ENCODE assay signal across 23 mouse cellular contexts in genomic region chrX:99570161-99570560, GRCm38 (mm10).
DNase-seq lines count a peak whose midpoint lies in the region; ATAC-seq and TF ChIP-seq lines count a peak whose summit lies in the region.
"Had no signal": no experiment of that assay in that cellular context is flagged by ENCODE, and none has a peak within 500 bp of the region (broad histone marks: within the 10 kb centered on the region; RNA-seq: fewer than 3 reads in every experiment).

No protein-coding gene starts in this region.

- peak overlapping the region; percentile 18; the same call in 1 of the 2 replicates for H3K27ac ChIP-seq in lung, embryonic 14.5 days (ENCODE audit: low read depth)
- no peak overlapping the region for H3K27ac ChIP-seq in midbrain, embryonic 11.5 days (ENCODE audit: low read depth, low read length)
- no peak overlapping the region for H3K27ac ChIP-seq in midbrain, postnatal 0 days (ENCODE audit: low read depth, low read length)
- H3K27ac ChIP-seq: forebrain, embryonic 10.5 days; forebrain, embryonic 13.5 days; hindbrain, embryonic 12.5 days; hindbrain, embryonic 15.5 days had no signal

- TF ChIP-seq POLR2A in lung, adult 2 months (IDR thresholded peaks at IDR 0.05; ENCODE audit: borderline replicate concordance, extremely low read depth, low read depth, low read length), result no peak

- no peaks in the 10 kb centered on the region for H3K4me1 ChIP-seq in lung, embryonic 14.5 days (ENCODE audit: insufficient read depth)
- 0 out of 2 replicates have a peak, but pooled peaks cover 3% of the 10 kb centered on the region for H3K4me1 ChIP-seq in lung, adult 2 months (ENCODE audit: control insufficient read depth, insufficient read depth, low read length)
- H3K4me1 ChIP-seq in midbrain, embryonic 11.5 days (ENCODE audit: control insufficient read depth, insufficient read depth, low read length), result peaks cover 12% of the 10 kb centered on the region
- H3K4me1 ChIP-seq in midbrain, postnatal 0 days (ENCODE audit: insufficient read depth, low read length), result no peaks in the 10 kb centered on the region

- H3K4me3 ChIP-seq in lung, embryonic 14.5 days (ENCODE audit: low read depth, low read length), result no peak overlapping the region
- H3K4me3 ChIP-seq in lung, adult 2 months (replicated peaks; ENCODE audit: extremely low read depth, low read depth, low read length), result no peak overlapping the region
- H3K4me3 ChIP-seq in midbrain, embryonic 11.5 days (ENCODE audit: low read depth, low read length), result no peak overlapping the region
- H3K4me3 ChIP-seq in midbrain, postnatal 0 days (ENCODE audit: low read depth, low read length), result no peak overlapping the region
- H3K4me3 ChIP-seq: forebrain, embryonic 10.5 days; forebrain, embryonic 13.5 days; hindbrain, embryonic 12.5 days; hindbrain, embryonic 15.5 days had no signal

- no peaks in the 10 kb centered on the region for H3K27me3 ChIP-seq in lung, embryonic 14.5 days (ENCODE audit: insufficient read depth, low read length)
- peaks cover 41% of the 10 kb centered on the region for H3K27me3 ChIP-seq in midbrain, embryonic 11.5 days (ENCODE audit: control insufficient read depth, insufficient read depth, low read length)
- peaks cover 35% of the 10 kb centered on the region; the same call in 1 of the 2 replicates for H3K27me3 ChIP-seq in midbrain, postnatal 0 days (ENCODE audit: insufficient read depth, low read length)
- H3K27me3 ChIP-seq: CH12.LX had no signal

- no peak for ATAC-seq in lung, embryonic 14.5 days (ENCODE audit: insufficient read depth)
- ATAC-seq in midbrain, embryonic 11.5 days (ENCODE audit: low FRiP score), result no peak
- ATAC-seq in midbrain, postnatal 0 days (ENCODE audit: low FRiP score), result no peak
- ATAC-seq: forebrain, embryonic 13.5 days; forebrain, embryonic 16.5 days; Patski had no signal

- H3K36me3 ChIP-seq in lung, embryonic 14.5 days (ENCODE audit: insufficient read depth), result no peaks in the 10 kb centered on the region
- H3K36me3 ChIP-seq in midbrain, embryonic 11.5 days (ENCODE audit: control insufficient read depth, insufficient read depth, low read length), result no peaks in the 10 kb centered on the region
- H3K36me3 ChIP-seq in midbrain, postnatal 0 days (ENCODE audit: insufficient read depth, low read length), result no peaks in the 10 kb centered on the region
- H3K36me3 ChIP-seq: forebrain, embryonic 10.5 days; G1E; hindbrain, embryonic 12.5 days; hindbrain, embryonic 15.5 days had no signal

- no peak overlapping the region for H3K9ac ChIP-seq in lung, embryonic 14.5 days
- H3K9ac ChIP-seq in midbrain, embryonic 11.5 days (ENCODE audit: low read length), result no peak overlapping the region
- no peak overlapping the region for H3K9ac ChIP-seq in midbrain, postnatal 0 days (replicated peaks; ENCODE audit: low read length, poor library complexity, severe bottlenecking)
- H3K9ac ChIP-seq: forebrain, embryonic 13.5 days; hindbrain, embryonic 12.5 days; hindbrain, embryonic 15.5 days had no signal

- 26% methylated on average over 5 of the region's 5 CpGs for WGBS in lung, embryonic 14.5 days
- 52% methylated on average over 5 of the region's 5 CpGs for WGBS in lung, adult 2 months
- WGBS in midbrain, embryonic 11.5 days, result 76% methylated on average over 5 of the region's 5 CpGs
- WGBS in midbrain, postnatal 0 days, result 81% methylated on average over 5 of the region's 5 CpGs

- H3K4me2 ChIP-seq in lung, embryonic 14.5 days, result no peak overlapping the region
- H3K4me2 ChIP-seq in midbrain, embryonic 11.5 days, result no peak overlapping the region
- no peak overlapping the region for H3K4me2 ChIP-seq in midbrain, postnatal 0 days (ENCODE audit: low read depth, low read length, poor library complexity, severe bottlenecking)
- H3K4me2 ChIP-seq: forebrain, embryonic 13.5 days; heart, embryonic 11.5 days; hindbrain, embryonic 12.5 days; hindbrain, embryonic 15.5 days had no signal

- DNase-seq in lung, embryonic 14.5 days, result peak; percentile 72
- no peak for DNase-seq in lung, adult 2 months
- peak; percentile 62 for DNase-seq in midbrain, embryonic 11.5 days (ENCODE audit: low spot score, missing footprints)
- DNase-seq in midbrain, postnatal 0 days (ENCODE audit: low spot score), result no peak
- DNase-seq in lung, postnatal 4 days, result peak; percentile 21 to 54
- no peak for DNase-seq in ovary, postnatal 10 days (ENCODE audit: low spot score)
- DNase-seq: adrenal gland, postnatal 10 days; adrenal gland, postnatal 36 days; B cell, adult 2 months; cerebellum, adult 18-20 months; cerebellum, adult 9-10 months; cerebellum, postnatal 14 days; gastrocnemius, postnatal 10 days; heart, adult 11 months had no signal

- no peak for TF ChIP-seq CTCF in lung, embryonic 14.5 days (IDR thresholded peaks at IDR 0.05; ENCODE audit: low read depth)
- no peak for TF ChIP-seq CTCF in lung, adult 2 months (IDR thresholded peaks at IDR 0.05; ENCODE audit: insufficient read depth, low read length)
- TF ChIP-seq CTCF in midbrain, postnatal 0 days (IDR thresholded peaks at IDR 0.05), result no peak

- no peaks in the 10 kb centered on the region for H3K9me3 ChIP-seq in lung, embryonic 14.5 days (ENCODE audit: low read depth, low read length)
- no peaks in the 10 kb centered on the region for H3K9me3 ChIP-seq in midbrain, embryonic 11.5 days (ENCODE audit: control insufficient read depth, low read length)
- no peaks in the 10 kb centered on the region for H3K9me3 ChIP-seq in midbrain, postnatal 0 days (ENCODE audit: low read length)
- H3K9me3 ChIP-seq: forebrain, embryonic 10.5 days; forebrain, embryonic 13.5 days; G1E; hindbrain, embryonic 12.5 days; hindbrain, embryonic 15.5 days had no signal

Comparison
In these comparisons a context has a peak if more than half of its experiments do, and no peak if none do; other contexts are left out.
1. DNase-seq: peak in lung, embryonic 14.5 days (single experiment), midbrain, embryonic 11.5 days (single experiment) and lung, postnatal 4 days (2 of 2); none in lung, adult 2 months (single experiment), midbrain, postnatal 0 days (single experiment) and ovary, postnatal 10 days (single experiment).